Mouse (Mus musculus): ENCODE data around the gene Slc20a1.
A peak's percentile ranks its signal among the peaks of the same experiment; 100 is the strongest.

The Slc20a1 gene

DNA sequence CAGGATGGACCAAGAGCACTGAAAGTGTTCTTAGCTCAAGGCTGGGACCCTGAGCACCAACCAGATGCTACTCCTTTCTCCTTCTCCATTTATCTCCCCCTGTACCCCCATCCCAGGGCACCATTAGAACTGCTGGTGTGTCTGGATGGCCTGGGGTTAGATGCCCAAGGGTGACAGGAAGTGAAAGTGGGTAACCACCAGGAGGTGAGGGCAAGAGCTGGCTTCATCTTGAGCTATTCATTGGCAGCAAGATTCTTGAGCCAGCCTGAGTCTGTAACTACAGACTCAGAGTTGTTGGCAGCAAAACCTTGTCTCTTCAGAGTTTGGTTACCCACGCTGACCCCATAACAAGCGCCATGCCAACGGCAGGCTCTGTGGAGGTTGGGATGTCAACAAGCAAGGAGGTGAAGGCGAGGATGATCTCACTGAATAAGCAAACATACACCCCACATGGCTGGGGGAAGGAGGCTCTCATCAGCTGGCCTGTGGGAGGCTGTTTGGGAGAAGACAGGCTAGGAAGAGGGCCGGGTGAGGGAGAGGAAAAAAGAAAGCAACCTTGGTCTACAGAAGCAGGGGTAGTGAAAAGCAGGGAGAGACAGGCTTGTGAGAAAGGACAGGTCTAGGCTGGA is 12.2 kb upstream of the Slc20a1 start:
- DNase-seq (ENCODE audit: low read depth in 1 of 2, low spot score in 2 of 2), result peak in 1 of 2 experiments; percentile 30

DNA sequence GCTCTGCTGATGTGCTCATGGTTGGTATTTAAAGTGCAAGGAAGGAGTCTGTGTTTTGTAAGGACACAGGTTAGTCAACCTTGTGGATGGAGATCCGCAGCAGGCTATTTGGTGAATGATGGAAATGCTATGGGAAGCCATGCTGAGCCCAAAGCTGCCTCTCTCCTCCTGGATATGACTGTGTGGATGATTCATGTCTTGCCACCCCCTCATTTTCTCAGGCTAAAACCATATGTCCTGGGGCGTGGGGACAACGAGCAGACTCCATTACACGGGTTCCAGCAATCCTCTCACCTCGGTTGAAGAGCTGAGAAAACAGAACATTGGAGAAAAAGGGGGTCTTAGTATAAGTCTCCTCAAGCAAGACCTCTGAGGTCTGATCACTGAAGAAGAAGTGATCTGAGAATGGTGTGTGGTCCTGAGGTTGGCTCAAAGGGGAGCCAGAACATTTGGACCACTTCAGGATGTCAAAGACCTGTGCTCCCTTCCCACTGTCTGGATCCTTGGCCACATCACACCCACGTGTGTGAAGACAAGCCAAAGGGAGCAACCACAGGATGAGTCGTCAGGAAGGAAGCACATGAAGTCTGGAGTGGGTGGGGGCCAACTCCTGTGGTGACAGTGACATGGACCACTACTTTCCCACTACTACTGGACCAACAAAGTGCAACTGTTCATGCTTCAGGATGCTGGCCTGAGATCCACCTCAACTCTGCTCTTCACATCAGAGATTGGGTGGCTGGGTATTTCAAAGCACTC is 6.0 kb upstream of the Slc20a1 start:
- DNase-seq (ENCODE audit: low read depth in 1 of 2, low spot score in 2 of 2), result no peak

DNA sequence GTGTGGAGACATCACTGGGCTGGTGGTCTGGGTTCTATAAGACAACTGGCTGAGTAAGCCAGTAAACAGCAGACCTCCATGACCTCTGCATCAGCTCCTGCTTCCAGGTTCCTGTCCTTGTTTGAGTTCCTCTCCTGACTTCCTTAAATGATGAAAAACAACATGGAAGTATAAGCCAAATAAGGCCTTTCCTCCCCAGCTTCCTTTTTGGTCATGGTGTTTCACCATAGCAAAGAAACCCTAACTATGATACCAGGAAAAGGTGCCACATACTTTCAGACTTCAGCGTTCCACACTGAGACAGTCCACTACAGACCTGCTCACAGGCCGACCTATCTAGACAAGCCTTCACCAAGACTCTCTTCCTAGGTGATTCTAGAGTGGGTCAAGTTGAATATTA is 2.2 kb upstream of the Slc20a1 start:
- DNase-seq (ENCODE audit: low read depth in 1 of 2, low spot score in 2 of 2), result no peak

DNA sequence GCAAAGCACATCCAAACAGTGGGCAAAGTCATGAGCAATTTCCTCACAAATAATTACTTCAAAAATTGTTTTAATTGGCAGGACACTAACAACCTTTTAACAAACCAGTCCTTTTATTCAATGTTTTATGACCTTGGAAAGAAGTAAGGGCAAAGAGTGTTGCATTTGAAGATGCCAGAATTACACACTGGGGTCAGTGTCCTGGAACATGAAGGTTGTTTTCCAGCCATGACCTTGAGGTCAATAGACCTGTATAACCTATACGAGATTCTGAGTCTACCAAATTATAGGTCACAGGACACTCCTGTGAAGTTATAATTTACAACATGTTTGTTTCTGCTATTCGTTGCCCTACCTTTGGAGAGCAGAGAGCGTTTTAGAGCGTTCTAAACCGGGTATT is 1.4 kb upstream of the Slc20a1 start:
- no peak for DNase-seq (ENCODE audit: low read depth in 1 of 2, low spot score in 2 of 2)

DNA sequence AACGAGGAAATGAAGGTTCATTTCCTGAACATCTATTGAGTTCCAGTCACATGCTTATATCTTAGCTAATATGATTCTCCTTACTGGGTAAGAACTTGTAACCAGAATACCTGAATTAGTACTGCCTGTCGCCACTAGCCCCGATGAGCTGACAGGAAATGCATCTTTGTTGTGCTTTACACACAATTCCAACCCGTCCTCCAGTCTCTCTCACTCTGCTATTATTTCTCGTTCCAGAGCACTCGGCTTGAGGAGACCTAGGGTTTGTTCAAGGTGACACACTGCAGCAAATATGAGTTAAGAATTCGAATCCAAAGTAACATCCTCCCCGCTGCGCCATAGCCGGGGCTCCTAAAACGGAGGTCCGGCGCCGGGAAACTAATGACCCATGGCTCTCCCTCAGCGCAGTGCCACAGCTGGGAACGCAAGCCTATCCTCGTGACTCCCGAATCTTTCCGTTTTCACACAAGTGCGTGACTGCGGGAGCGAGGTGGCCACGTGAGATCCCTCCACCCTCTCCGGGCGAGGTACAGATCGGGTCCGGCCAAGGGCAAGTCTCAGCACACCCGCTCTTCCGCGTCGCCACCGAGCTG is 625 bp upstream of the Slc20a1 start:
- no peak for DNase-seq (ENCODE audit: low read depth in 1 of 2, low spot score in 2 of 2)

DNA sequence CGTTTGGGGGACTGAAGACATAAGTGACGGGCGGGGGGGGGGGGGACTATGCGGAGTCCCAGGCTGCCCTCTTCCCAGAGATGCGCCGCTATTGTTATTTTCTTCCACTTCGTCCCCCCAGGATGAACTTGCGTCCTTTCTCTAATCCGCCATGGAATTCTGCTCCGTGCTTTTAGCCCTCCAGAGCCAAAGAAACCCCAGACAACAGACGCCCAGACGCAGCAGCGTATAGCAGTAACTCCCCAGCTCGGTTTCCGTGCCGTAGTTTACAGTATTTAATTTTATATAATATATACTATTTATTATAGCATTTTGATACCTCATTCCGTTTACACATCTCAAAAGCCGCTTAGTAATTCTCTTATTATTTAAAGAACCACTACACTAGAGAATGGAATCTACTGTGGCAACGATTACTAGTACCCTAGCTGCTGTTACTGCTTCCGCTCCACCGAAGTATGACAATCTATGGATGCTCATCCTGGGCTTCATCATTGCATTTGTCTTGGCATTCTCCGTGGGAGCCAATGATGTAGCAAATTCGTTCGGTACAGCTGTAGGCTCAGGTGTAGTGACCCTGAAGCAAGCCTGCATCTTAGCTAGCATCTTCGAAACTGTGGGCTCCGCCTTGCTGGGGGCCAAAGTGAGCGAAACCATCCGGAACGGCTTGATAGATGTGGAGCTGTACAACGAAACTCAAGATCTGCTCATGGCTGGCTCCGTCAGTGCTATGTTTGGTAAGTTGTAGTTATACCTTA is 943 bp downstream of the Slc20a1 start:
- DNase-seq (ENCODE audit: low read depth in 1 of 2, low spot score in 2 of 2), result no peak

DNA sequence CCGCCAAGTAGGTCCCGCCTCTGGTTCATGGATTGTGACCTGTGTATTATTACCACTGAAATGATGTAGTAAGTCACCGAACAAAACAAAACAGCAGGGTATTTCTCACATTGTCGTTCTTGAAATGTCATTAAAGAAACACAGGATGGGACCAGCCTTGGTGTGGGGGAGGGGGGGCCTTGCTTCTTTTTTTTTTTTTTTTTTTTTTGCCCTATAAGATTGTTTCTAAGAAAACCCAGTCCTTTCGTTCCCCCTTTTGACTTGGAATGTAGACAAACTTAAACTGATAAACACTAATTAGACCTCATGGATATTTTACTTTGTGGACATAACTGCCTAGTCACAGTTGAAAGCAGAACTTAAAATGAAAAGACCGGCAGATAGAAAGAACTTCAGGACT is 6.4 kb downstream of the Slc20a1 start:
- DNase-seq (ENCODE audit: low read depth in 1 of 2, low spot score in 2 of 2), result no peak

DNA sequence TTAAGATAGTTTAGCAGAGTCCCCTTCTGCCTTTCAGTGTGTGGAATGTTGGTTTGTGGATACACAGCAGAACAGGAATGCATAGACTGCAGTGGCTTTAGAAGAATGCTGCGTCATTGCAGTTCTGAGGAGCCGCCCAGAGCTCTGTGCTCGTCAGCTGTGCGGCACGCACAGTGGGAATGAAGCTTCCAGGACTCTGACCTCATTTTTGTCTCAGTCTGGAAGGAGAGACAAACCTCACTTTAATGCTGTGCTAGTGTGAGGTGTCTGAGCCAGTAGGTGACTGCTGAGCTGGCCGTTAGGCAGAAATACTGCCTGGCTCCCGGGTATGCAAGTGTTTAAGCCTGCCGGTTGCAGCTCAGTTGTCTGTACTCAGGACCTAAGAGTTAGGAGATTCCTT is 8.3 kb downstream of the Slc20a1 start:
- no peak for DNase-seq (ENCODE audit: low read depth in 1 of 2, low spot score in 2 of 2)

DNA sequence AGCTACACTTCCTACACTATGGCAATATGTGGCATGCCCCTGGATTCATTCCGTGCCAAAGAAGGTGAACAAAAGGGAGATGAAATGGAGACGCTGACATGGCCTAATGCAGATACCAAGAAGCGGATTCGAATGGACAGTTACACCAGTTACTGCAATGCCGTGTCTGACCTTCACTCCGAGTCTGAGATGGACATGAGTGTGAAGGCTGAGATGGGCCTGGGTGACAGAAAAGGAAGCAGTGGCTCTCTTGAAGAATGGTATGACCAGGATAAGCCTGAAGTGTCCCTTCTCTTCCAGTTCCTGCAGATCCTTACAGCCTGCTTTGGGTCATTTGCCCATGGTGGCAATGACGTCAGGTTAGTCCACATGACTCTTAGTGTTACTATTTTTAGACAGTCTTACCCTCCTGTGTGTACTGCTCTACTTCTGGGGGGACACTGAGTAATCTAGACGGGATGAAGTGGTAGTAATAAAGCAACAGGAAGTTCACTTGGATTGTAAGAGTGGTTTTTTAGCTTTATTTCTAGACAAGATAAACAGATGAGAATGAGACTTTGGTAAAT is 9.7 kb downstream of the Slc20a1 start:
- no peak for DNase-seq (ENCODE audit: low read depth in 1 of 2, low spot score in 2 of 2)

DNA sequence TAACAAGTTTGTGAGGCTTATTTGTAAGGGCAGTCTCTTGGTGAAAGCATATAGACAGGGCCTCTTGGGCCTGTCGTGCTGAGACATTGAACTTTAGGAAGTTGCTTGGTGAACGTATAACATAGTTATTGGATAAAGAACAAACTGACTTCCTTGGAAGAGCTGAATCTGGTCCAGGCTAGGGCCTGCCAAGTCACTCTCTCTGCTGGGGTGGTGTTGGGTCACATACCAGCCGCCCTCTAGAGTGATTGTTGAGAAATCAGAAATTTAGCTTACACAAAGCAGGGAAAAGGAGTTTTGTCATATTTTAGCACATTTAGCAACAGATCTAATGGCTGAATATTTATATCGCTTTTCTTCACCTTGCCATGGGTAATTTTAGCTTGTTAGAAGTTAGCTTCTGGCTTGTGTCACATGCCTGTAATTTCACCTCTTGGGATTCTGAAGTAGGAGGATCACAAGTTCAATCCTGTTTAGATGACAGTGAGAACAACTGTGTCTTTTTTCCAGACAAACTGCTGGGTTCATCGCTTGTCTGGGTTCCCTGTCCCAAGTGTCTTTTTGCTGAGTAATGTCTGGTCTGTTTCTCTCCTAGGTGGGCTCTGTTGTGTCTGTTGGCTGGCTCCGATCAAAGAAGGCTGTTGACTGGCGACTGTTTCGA is 11.7 kb downstream of the Slc20a1 start:
- DNase-seq (ENCODE audit: low read depth in 1 of 2, low spot score in 2 of 2), result no peak

DNA sequence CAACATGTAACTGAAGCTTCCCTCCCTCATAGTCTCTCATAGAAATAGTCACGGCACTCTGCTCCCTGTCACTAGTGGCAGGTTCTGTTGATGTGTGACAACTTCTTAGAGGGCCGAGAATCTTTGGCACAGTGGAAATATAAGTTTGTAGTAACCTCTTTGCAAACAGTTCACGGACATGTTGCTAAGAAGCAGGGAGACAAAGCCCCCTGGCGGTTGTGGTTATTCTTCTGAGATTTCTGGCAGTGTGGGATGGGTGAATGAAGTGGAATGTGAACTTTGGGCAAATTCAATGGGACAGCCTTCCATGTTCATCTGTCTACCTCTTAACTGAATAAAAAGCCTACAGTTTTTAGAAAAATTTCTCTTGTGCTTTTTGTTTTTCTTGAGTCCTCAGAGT is 12.7 kb downstream of the Slc20a1 start:
- no peak for DNase-seq (ENCODE audit: low read depth in 1 of 2, low spot score in 2 of 2)

DNA sequence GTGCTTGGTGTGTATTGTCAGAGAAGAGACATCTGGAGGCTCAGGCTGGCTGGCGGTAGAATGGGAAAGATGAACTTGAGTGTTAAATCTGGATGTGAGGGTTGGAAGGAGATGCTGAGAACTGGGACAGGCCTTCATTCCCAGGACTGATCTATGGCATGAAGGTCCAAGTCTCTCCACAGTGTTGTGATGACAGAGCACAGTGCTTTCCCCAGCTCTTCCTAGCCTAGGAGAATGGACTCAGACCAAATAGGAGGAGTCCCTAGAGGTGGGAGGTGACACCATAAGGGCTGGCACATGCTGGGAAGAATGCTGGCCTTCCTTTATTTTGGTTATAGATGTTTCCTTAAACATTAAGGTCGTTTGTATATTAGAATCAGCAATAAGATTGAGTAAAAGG is 13.4 kb downstream of the Slc20a1 start:
- no peak for DNase-seq (ENCODE audit: low read depth in 1 of 2, low spot score in 2 of 2)

DNA sequence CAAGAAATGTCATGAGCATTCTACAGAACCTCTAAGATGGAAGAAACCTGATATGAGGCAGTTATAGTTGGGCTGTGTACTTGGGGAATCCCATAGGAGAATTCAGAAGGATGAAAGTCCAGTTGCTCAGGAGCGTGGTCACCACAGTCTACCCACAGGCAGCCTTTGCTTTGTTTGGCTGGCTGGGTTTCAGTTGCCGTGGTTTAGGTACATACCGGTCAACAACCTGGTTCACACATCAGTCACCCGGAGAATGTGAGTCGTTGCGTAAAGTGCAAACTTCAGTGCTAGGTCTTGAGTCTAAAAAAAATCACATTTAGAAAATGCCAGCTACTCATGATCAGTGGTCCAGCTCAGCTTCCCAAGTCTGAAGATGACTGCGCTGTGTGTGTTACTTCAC is 14.0 kb downstream of the Slc20a1 start:
- DNase-seq (ENCODE audit: low read depth in 1 of 2, low spot score in 2 of 2), result no peak

DNA sequence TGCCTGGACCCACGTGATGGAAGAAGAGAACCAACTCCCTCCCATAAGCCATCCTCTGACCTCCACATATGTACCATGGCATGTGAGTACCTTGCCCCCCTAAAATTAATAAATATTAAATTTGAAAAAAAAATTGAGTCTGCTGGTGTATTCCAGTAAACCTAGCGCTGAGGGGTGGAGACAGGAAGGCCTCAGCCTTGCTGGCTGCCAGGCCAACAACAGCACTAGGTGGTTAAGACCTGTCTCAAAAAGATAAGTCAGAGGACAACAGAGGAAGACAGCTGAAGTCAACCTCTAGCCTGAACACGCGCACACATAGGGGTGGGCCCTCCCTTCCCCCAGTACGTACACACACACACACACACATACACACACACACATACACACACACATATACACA is 16.2 kb downstream of the Slc20a1 start:
- no peak for DNase-seq (ENCODE audit: low read depth in 1 of 2, low spot score in 2 of 2)

DNA sequence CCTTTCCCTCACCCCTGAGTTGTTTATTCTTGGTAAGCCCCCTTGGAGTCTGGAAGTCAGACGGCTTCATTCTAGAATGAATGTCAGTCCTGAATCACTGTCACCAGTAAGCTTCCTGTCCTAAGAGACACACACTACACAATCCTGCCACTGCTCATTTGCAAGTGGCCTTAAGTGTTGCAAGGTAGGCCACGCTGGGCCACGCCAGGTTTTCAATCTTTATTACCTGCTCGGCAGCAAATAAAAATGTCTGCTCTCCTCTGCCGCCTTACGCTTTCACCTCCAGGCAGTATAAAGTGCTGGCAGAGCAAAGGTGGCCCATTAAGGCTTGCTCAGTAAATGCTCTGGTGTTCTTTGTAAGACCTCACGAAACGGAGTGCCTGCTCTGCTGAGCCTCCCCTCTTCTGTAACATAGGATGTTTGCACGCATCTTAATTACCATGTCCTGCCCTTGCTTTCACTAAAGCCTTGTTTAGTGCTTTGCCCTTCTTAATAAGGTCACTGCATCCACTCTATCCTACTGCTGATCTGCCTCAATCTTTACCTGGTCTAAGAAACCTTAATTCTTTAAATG is 19.1 kb downstream of the Slc20a1 start:
- no peak for DNase-seq (ENCODE audit: low read depth in 1 of 2, low spot score in 2 of 2)

DNA sequence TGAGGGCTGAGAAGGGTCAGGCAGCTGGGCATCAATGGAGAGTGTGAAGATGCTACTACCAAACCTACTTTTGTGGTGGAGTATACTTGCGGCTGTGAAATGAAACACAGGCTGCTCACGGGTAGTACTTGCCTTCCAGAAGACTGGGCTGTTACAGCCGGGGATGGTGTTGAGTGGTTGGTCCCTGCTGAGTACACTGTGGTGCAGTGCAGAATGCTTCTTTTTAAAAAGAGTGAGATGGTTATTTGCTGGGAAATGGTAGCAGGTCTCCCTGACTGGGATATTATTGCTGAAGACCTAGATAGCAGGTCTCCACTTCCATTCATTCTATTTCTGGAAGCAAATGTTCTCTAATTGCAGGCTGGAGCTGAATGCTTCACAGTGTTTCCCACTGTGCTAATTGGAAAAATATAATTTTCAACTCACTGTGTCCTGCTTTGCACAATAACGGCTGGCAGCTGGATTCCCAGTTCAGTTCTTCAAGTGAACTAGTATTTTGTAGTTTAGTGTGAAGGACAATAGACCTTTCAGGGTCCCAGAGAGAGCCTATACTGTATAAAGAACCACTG is 20.1 kb downstream of the Slc20a1 start:
- DNase-seq (ENCODE audit: low read depth in 1 of 2, low spot score in 2 of 2), result no peak

DNA sequence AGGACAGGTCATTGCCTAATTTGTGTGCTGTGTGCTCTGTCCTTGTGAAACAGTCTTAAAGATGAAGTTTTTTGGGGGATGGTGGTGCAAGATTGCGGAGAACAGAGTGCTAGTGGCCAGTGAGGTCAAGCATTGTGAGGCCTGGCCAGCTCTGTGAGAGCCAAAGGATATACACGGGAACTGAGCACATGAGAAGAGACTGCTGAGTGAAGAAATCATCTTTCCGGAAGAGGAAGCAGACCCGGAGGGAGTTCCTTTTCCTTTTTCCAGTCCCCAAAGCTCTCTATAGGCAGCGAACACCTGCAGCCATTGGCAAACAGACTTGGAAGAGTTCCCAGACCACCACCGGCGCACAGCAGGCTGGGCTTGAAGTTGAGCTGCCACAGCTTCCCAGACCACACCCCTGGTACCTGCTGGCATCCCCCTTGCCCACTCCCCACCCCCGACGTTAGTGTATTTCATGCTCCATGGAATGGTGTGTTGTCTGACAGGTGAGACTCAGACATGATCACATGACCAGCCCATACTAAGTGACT is 22.6 kb downstream of the Slc20a1 start:
- DNase-seq (ENCODE audit: low read depth in 1 of 2, low spot score in 2 of 2), result no peak

DNA sequence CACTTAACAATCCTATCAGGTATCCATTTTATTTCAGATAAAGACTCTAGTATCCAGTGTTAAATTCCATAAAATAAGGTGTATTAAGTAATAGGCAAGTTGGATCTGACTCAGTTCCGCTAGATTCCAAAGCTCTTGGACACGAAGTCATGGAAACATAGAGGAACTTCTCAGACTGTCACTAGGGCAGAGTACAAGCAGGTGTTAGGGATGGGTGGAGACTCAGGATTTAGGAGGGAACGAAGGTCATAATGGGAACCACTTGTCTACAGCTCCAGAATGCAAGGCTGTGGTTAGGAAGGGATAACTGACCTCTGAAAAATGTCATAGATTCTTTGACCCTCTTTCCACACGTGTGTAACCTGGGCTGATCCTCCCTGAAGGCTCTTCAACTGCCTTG is 25.6 kb downstream of the Slc20a1 start:
- DNase-seq (ENCODE audit: low read depth in 1 of 2, low spot score in 2 of 2), result no peak

DNA sequence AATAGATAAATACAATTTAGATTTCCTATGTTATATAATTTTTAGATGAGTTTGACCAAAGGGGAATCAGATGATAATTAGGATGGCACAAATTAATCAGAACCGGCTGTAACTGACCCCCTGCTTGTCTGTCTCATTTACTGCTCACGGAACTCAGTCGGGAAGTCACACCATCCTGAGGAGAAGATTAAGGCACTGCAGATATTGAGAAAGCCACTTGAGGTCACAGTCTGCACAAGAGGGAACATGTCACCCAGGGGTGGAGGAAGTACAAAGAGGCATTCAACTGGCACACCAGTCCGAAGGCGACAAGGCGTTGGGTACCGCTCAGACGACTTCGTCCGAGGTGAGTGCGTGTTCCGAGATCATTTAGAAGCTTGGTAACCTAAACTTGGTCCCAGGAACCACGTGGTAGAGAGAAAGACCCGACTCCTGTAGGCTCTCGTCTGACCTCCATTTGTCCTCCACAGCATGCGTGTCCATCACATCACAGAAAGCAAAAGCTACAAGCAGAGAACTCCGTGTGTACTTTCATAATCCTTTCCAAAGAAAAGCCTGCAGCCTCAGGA is 26.8 kb downstream of the Slc20a1 start:
- DNase-seq (ENCODE audit: low read depth in 1 of 2, low spot score in 2 of 2), result no peak

Data from monocyte, adult 2 months (primary cell).